Mouse (Mus musculus) limb, embryonic 11.5 days (tissue): ENCODE data around the gene Ttc1. TPM values are rescaled to one million over a fixed set of nuclear protein-coding genes. Genes with fewer than 3 reads are reported as not detected.
A peak's percentile ranks its signal among the peaks of the same experiment; 100 is the strongest.

Source experiments
- ATAC-seq: fragments of 200-750 bp; cut with Nextera tagmentation; 2 replicates; pipeline ENCODE4 v1.8.0; 2017; ENCODE audit warnings: low read depth; ENCODE audit not compliant: insufficient number of reproducible peaks, low FRiP score, low TSS enrichment
- DNase-seq: peaks from one replicate; pipeline ENCODE4 v3.0.0-alpha.2; 2015; ENCODE audit warnings: low spot score
- H3K27ac ChIP-seq: fragments of 300-500 bp; sonication (generic); replicated peaks from 2 replicates; pipeline ENCODE4 v1.5.1; 2014; ENCODE audit warnings: low read depth, mild to moderate bottlenecking, low read length
- H3K27me3 ChIP-seq: fragments of 300-500 bp; sonication (generic); 2 replicates; pipeline ENCODE4 v1.6.1; 2014; ENCODE audit warnings: mild to moderate bottlenecking, low read length, mixed read lengths; ENCODE audit not compliant: control insufficient read depth, insufficient read depth
- H3K36me3 ChIP-seq: fragments of 300-500 bp; sonication (generic); 2 replicates; pipeline ENCODE4 v1.6.1; 2014; ENCODE audit warnings: mild to moderate bottlenecking, low read length, moderate library complexity, mixed read lengths; ENCODE audit not compliant: control insufficient read depth, insufficient read depth
- H3K4me1 ChIP-seq: fragments of 300-500 bp; sonication (generic); 2 replicates; pipeline ENCODE4 v1.6.1; 2014; ENCODE audit warnings: low read length, mixed read lengths; ENCODE audit not compliant: control insufficient read depth, insufficient read depth
- H3K4me2 ChIP-seq: fragments of 300-500 bp; sonication (generic); 2 replicates; pipeline ENCODE4 v1.6.1; 2014; ENCODE audit warnings: low read depth, mild to moderate bottlenecking, moderate library complexity; ENCODE audit not compliant: severe bottlenecking
- H3K4me3 ChIP-seq: fragments of 300-500 bp; sonication (generic); 2 replicates; pipeline ENCODE4 v1.5.1; 2014; ENCODE audit warnings: low read depth, low read length
- H3K9ac ChIP-seq: fragments of 300-500 bp; sonication (generic); 2 replicates; pipeline ENCODE4 v1.6.1; 2014; ENCODE audit warnings: mild to moderate bottlenecking, low read length
- H3K9me3 ChIP-seq: fragments of 300-500 bp; sonication (generic); 2 replicates; pipeline ENCODE4 v1.6.1; 2016; ENCODE audit warnings: low read length; ENCODE audit not compliant: control insufficient read depth
- WGBS: fragments of 180-500 bp; shearing (Covaris S2); extraction: QIAGEN DNeasy Blood & Tissue Kit; methylation state at CpG from one replicate; pipeline ENCODE4 v1.1.7; 2014; 5-methylcytosine and 5-hydroxymethylcytosine counted together
- polyA plus RNA-seq: library from polyadenylated mRNA; unstranded; fragments of >200 nt; fragmentation: Nextera tagmentation; extraction: Ambion mirVana; gene quantifications from 2 replicates; pipeline ENCODE4 v1.2.1, GENCODE M21; 2014

Ttc1 gene
- polyA plus RNA-seq, result 78.4 and 83.4 TPM in 2 replicates

- H3K9me3 ChIP-seq, result no peaks in the 10 kb centered on the region
- ATAC-seq, result peak; percentile 99
- WGBS, result 6% methylated on average over 47 of the region's 47 CpGs
Observed at GRCm38 (mm10) chr11:43747233-43748226, at the start of gene Ttc1. Gene Ttc1 (minus strand): TSS chr11:43748008.

GRCm38 (mm10) chr11:43795992-43796391, 48.2 kb upstream of the Ttc1 start:
- ATAC-seq (no peak), DNase-seq (no peak)
- Histone ChIP-seq H3K4me2 (no peak overlapping the region), H3K9me3 (no peaks in the 10 kb centered on the region; the same call in 1 of the 2 replicates), H3K4me3 (no peak overlapping the region), H3K9ac (no peak overlapping the region), H3K27me3 (no peaks in the 10 kb centered on the region), H3K27ac (no peak overlapping the region), H3K4me1 (no peaks in the 10 kb centered on the region), H3K36me3 (no peaks in the 10 kb centered on the region)
- WGBS, result 34% methylated on average over 8 of the region's 8 CpGs

More at GRCm38 (mm10) chr11:43747233-43748226, at the start of gene Ttc1:
- Histone ChIP-seq H3K36me3 (peaks cover 3% of the 10 kb centered on the region), H3K4me2 (peak within 1 kb of the TSS; percentile 72), H3K4me3 (peak within 1 kb of the TSS; percentile 85), H3K27ac (no peak within 1 kb of the TSS), H3K27me3 (no peaks in the 10 kb centered on the region), H3K9ac (peak within 1 kb of the TSS; percentile 73), H3K4me1 (0 out of 2 replicates have a peak, but pooled peaks cover 3% of the 10 kb centered on the region)
- DNase-seq, result peak; percentile 96

- no peak overlapping the region for H3K27ac ChIP-seq
- no peaks in the 10 kb centered on the region for H3K27me3 ChIP-seq
- no peak for ATAC-seq
- no peak for DNase-seq
- no peak overlapping the region for H3K4me3 ChIP-seq
- H3K9me3 ChIP-seq, result no peaks in the 10 kb centered on the region; the same call in 1 of the 2 replicates
- H3K9ac ChIP-seq, result no peak overlapping the region
- H3K36me3 ChIP-seq, result no peaks in the 10 kb centered on the region
- WGBS, result 78% methylated on average over 6 of the region's 6 CpGs
- no peak overlapping the region for H3K4me2 ChIP-seq
- H3K4me1 ChIP-seq, result no peaks in the 10 kb centered on the region
Observed at GRCm38 (mm10) chr11:43790446-43790845, 42.6 kb upstream of the Ttc1 start.

DNA sequence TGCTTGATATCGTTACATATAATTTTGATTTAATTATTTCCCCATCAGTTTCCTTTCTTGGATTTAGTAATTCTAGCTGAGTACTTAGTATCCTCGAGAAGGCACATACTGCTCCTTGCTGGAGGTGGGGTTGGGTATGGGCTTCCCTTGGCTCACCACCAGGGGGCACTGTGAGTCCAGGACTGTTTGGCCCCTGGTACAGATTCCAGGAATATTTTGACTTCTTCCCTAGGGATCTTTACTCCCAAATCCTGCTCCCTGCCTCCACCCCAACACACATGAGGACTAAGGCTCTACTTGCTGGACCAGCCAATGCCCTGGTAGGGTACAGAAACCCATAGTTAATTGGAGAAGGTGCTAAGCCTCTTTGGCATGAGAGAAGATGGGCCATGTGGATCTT, 36.0 kb upstream of the Ttc1 start:
- Histone ChIP-seq H3K4me2 (no peak overlapping the region), H3K27me3 (no peaks in the 10 kb centered on the region), H3K27ac (no peak overlapping the region), H3K4me1 (no peaks in the 10 kb centered on the region), H3K9me3 (no peaks in the 10 kb centered on the region), H3K36me3 (no peaks in the 10 kb centered on the region), H3K4me3 (no peak overlapping the region), H3K9ac (no peak overlapping the region)
- DNase-seq, result peak; percentile 85
- ATAC-seq, result peak; percentile 57; the same call in 1 of the 2 replicates
- WGBS, result 9% methylated on average over 2 of the region's 2 CpGs

DNA sequence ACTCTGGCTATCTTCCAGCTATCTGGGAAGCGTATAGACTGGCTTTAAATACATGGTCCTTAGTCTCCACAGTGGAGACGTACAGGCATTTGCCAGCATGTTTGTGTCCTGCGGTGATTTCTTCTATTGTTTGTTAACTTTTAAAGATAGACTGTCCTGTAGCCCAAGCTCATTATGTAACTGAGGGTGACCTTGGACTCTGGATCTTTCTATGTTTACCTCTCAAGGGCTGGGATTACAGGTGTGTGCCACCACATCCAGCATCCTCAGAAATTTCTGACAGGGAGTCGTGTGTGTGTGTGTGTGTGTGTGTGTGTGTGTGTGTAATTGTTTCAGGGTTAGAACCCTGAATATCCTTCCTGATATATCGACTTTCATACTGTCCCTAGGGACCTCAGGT, 35.3 kb upstream of the Ttc1 start:
- no peak overlapping the region for H3K4me2 ChIP-seq
- no peaks in the 10 kb centered on the region for H3K9me3 ChIP-seq
- H3K4me1 ChIP-seq, result no peaks in the 10 kb centered on the region
- H3K9ac ChIP-seq, result no peak overlapping the region
- H3K36me3 ChIP-seq, result no peaks in the 10 kb centered on the region
- DNase-seq (no peak), ATAC-seq (no peak)
- no peak overlapping the region for H3K4me3 ChIP-seq
- 83% methylated on average over 5 of the region's 5 CpGs for WGBS
- H3K27me3 ChIP-seq, result no peaks in the 10 kb centered on the region
- H3K27ac ChIP-seq, result no peak overlapping the region

- Histone ChIP-seq H3K9ac (no peak overlapping the region), H3K36me3 (no peaks in the 10 kb centered on the region), H3K27me3 (peaks cover 13% of the 10 kb centered on the region), H3K4me2 (no peak overlapping the region), H3K27ac (no peak overlapping the region), H3K4me3 (no peak overlapping the region), H3K4me1 (no peaks in the 10 kb centered on the region), H3K9me3 (no peaks in the 10 kb centered on the region)
- WGBS, result 81% methylated on average over 5 of the region's 5 CpGs
- DNase-seq, result no peak
- no peak for ATAC-seq
Observed at GRCm38 (mm10) chr11:43779551-43779950, 31.7 kb upstream of the Ttc1 start.

DNA sequence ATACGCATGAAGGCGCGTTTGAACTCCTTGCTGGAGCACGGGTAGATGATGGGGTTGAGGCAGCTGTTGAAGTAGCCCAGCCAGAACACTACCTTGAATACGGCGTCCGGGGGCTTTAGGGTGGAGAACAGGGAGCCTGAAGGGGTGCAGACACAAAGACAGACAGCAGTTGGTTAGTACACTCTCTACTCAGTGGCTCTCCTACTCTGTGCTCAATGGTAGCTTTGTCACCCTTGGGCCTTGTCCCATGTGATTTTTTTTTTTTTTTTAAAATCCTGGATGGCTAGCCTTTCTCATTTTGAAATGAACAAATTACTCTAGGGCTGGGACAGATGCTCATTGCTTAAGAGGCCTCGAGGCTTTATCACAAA, 28.5 kb upstream of the Ttc1 start:
- Histone ChIP-seq H3K27me3 (peaks cover 13% of the 10 kb centered on the region), H3K9ac (no peak overlapping the region), H3K4me2 (peak overlapping the region; percentile 74), H3K4me1 (0 out of 2 replicates have a peak, but pooled peaks cover 4% of the 10 kb centered on the region), H3K4me3 (peak overlapping the region; percentile 32), H3K9me3 (no peaks in the 10 kb centered on the region), H3K36me3 (no peaks in the 10 kb centered on the region), H3K27ac (no peak overlapping the region)
- 26% methylated on average over 8 of the region's 8 CpGs for WGBS
- ATAC-seq (peak; percentile 22; the same call in 1 of the 2 replicates), DNase-seq (no peak)

DNA sequence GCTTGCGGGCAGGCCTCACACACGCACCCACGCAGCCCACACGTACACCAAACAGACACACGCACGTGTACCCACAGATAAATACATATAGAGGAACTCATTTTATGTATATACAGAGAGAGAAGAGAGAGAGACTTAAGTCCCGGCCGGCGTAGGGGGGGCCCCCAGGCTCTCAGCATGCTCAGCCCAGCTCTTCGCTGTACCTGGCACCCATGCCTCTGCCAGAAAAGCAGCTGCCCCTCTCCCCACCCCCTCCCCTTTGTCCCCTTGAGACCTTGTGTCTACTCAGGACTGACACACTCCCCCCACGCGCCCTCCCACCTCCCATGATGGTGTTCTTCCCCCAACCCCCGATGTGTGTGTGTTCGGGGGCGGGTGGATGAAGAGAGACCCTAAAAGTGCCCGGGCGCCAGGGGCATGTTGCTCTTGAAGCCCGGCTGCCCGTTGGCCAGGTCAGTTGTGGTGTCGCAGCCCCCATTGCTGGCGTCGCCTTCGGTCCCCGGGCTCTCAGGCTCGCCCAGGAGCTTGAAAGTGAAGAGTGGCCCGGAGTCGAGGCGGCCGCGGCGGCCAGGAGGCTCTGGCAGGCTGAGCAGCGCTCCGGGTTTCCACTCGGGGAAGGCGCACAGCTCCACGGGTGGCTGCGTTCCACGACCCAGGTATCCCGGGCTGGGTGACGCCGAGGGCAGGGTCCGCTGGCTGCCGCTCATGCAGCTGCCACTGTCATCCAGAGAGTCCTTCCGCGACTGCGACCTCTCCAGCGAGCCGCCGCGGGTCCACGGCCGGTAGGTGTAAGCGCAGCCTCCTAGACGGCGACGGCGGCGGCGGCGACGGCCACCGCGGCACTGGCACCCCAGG, 27.9 kb upstream of the Ttc1 start:
- peak overlapping the region; percentile 45 for H3K9ac ChIP-seq
- H3K4me1 ChIP-seq, result 0 out of 2 replicates have a peak, but pooled peaks cover 4% of the 10 kb centered on the region
- WGBS, result 15% methylated on average over 62 of the region's 63 CpGs
- H3K27ac ChIP-seq, result no peak overlapping the region
- peak; percentile 70 for DNase-seq
- no peaks in the 10 kb centered on the region for H3K9me3 ChIP-seq
- peak overlapping the region; percentile 32 for H3K4me3 ChIP-seq
- H3K27me3 ChIP-seq, result peaks cover 13% of the 10 kb centered on the region
- H3K4me2 ChIP-seq, result peak overlapping the region; percentile 74
- no peaks in the 10 kb centered on the region for H3K36me3 ChIP-seq
- peak; percentile 42; the same call in 1 of the 2 replicates for ATAC-seq
